Mouse (Mus musculus) neural tube, embryonic 15.5 days (tissue): ENCODE data around the gene Cerk. TPM values are rescaled to one million over a fixed set of nuclear protein-coding genes. Genes with fewer than 3 reads are reported as not detected.

ENCODE experiments used
- ATAC-seq: fragments of 200-750 bp; cut with Nextera tagmentation; 2 replicates; pipeline ENCODE4 v1.8.0; 2017; ENCODE audit warnings: mild to moderate bottlenecking, moderate TSS enrichment, moderate library complexity; ENCODE audit not compliant: low FRiP score
- H3K27ac ChIP-seq: fragments of 300-500 bp; sonication (generic); replicated peaks from 2 replicates; pipeline ENCODE4 v1.5.1; 2015; ENCODE audit warnings: mild to moderate bottlenecking, inconsistent platforms
- H3K27me3 ChIP-seq: fragments of 300-500 bp; sonication (generic); replicated peaks from 2 replicates; pipeline ENCODE4 v1.6.1; 2015; ENCODE audit warnings: inconsistent platforms
- H3K36me3 ChIP-seq: fragments of 300-500 bp; sonication (generic); 2 replicates; pipeline ENCODE4 v1.6.1; 2015; ENCODE audit warnings: inconsistent platforms
- H3K4me1 ChIP-seq: fragments of 300-500 bp; sonication (generic); 2 replicates; pipeline ENCODE4 v1.6.1; 2015; ENCODE audit warnings: inconsistent platforms
- H3K4me2 ChIP-seq: fragments of 300-500 bp; sonication (generic); 2 replicates; pipeline ENCODE4 v1.6.1; 2015; ENCODE audit warnings: inconsistent platforms, mild to moderate bottlenecking, moderate library complexity
- H3K4me3 ChIP-seq: fragments of 300-500 bp; sonication (generic); replicated peaks from 2 replicates; pipeline ENCODE4 v1.5.1; 2015; ENCODE audit warnings: mild to moderate bottlenecking, inconsistent platforms
- H3K9ac ChIP-seq: fragments of 300-500 bp; sonication (generic); replicated peaks from 2 replicates; pipeline ENCODE4 v1.6.1; 2015; ENCODE audit warnings: mild to moderate bottlenecking, inconsistent platforms
- H3K9me3 ChIP-seq: fragments of 300-500 bp; sonication (generic); replicated peaks from 2 replicates; pipeline ENCODE4 v1.6.1; 2016; ENCODE audit warnings: inconsistent platforms
- WGBS: fragments of 180-500 bp; shearing (Covaris S2); methylation state at CpG from one replicate; pipeline ENCODE4 v1.1.7; 2015; ENCODE audit warnings: mixed read lengths; 5-methylcytosine and 5-hydroxymethylcytosine counted together
- polyA plus RNA-seq: library from polyadenylated mRNA; unstranded; fragments of >200 nt; fragmentation: Nextera tagmentation; extraction: Ambion mirVana; gene quantifications from 2 replicates; pipeline ENCODE4 v1.2.1, GENCODE M21; 2015

Cerk gene
- polyA plus RNA-seq: 26.4 and 27.5 TPM in 2 replicates

- Histone ChIP-seq H3K27me3 (no peaks in the 10 kb centered on the region), H3K27ac (peak within 1 kb of the TSS; percentile 94), H3K36me3 (no peaks in the 10 kb centered on the region), H3K4me3 (peak within 1 kb of the TSS; percentile 67), H3K9ac (peak within 1 kb of the TSS; percentile 90), H3K4me2 (peak within 1 kb of the TSS; percentile 89), H3K9me3 (no peaks in the 10 kb centered on the region), H3K4me1 (peaks cover 56% of the 10 kb centered on the region)
- WGBS: 3% methylated on average over 42 of the region's 43 CpGs
- ATAC-seq: peak; percentile 82
Measured at GRCm38 (mm10) chr15:86185689-86186569, at the start of gene Cerk. Gene Cerk, minus strand, starts transcription at chr15:86186141.

DNA sequence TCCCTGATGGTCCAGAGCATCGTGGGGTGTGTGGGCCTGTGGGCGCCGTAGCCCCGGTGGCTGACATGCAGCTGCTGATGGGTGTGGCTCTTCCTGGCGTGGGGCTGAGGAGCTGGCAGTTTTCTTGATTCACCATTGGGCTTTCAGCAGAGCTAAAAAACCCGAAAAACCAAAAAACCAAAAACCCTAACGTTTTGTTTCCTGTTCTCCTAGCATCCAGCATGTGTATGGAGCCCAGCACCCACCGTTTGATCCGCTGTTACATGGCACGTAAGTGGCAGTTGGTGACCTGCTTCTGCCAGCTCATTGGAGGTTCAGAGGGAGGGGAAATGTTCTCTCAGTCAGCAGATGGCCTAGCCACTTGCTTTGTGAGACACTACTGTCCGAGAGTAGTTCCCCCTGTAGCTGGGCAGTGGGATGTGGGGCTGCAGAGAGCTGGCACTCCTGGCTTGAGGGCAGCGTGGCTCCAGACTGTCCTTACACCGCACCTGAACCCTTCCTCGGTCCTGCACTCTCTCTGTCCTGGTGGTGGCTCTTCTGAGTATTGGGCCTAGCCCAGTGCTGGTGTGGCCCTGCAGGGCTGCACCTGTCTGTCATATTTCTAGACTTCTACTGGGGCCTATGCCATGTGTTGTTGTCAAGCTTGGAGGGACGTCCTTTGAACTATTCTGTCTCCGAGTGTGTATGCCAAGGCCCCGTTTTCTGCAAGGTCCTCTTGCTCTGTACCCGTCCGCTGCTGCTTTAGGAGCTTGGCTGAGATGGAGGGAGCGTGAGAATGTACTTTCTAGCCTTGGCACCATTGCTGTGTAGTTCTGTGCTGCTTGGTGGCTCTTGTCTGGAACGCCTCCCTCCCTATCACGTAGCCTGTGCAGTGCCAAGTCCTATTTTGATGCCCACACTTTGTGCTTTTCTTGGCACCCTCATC is 48.8 kb upstream of the Cerk start:
- peaks cover 11% of the 10 kb centered on the region; the same call in 1 of the 2 replicates for H3K4me1 ChIP-seq
- 89% methylated on average over 22 of the region's 22 CpGs for WGBS
- no peak overlapping the region for H3K4me2 ChIP-seq
- ATAC-seq: no peak
- peaks cover 8% of the 10 kb centered on the region; the same call in 1 of the 2 replicates for H3K36me3 ChIP-seq
- H3K27me3 ChIP-seq: no peaks in the 10 kb centered on the region
- no peak overlapping the region for H3K27ac ChIP-seq
- H3K9ac ChIP-seq: no peak overlapping the region
- no peaks in the 10 kb centered on the region for H3K9me3 ChIP-seq
- no peak overlapping the region for H3K4me3 ChIP-seq

GRCm38 (mm10) chr15:86234001-86234400 is 48.1 kb upstream of the Cerk start:
- no peak overlapping the region for H3K9ac ChIP-seq
- peaks cover 8% of the 10 kb centered on the region; the same call in 1 of the 2 replicates for H3K36me3 ChIP-seq
- WGBS: 86% methylated on average over 5 of the region's 5 CpGs
- ATAC-seq: no peak
- H3K27ac ChIP-seq: no peak overlapping the region
- H3K4me3 ChIP-seq: no peak overlapping the region
- H3K27me3 ChIP-seq: no peaks in the 10 kb centered on the region
- no peak overlapping the region for H3K4me2 ChIP-seq
- no peaks in the 10 kb centered on the region for H3K9me3 ChIP-seq
- peaks cover 11% of the 10 kb centered on the region; the same call in 1 of the 2 replicates for H3K4me1 ChIP-seq

- H3K9ac ChIP-seq: no peak overlapping the region
- no peak overlapping the region for H3K4me2 ChIP-seq
- no peaks in the 10 kb centered on the region for H3K9me3 ChIP-seq
- H3K27me3 ChIP-seq: no peaks in the 10 kb centered on the region
- H3K4me3 ChIP-seq: no peak overlapping the region
- H3K27ac ChIP-seq: no peak overlapping the region
- H3K36me3 ChIP-seq: peaks cover 8% of the 10 kb centered on the region; the same call in 1 of the 2 replicates
- H3K4me1 ChIP-seq: peaks cover 11% of the 10 kb centered on the region; the same call in 1 of the 2 replicates
- no peak for ATAC-seq
- 48% methylated on average over 7 of the region's 7 CpGs for WGBS
Measured at GRCm38 (mm10) chr15:86231831-86232512, 46.0 kb upstream of the Cerk start.

- H3K27me3 ChIP-seq: no peaks in the 10 kb centered on the region
- H3K4me3 ChIP-seq: no peak overlapping the region
- no peak overlapping the region for H3K27ac ChIP-seq
- H3K36me3 ChIP-seq: peaks cover 8% of the 10 kb centered on the region; the same call in 1 of the 2 replicates
- no peak overlapping the region for H3K4me2 ChIP-seq
- H3K9ac ChIP-seq: no peak overlapping the region
- no peak for ATAC-seq
- peaks cover 11% of the 10 kb centered on the region; the same call in 1 of the 2 replicates for H3K4me1 ChIP-seq
- WGBS: 94% methylated on average over 1 of the region's 1 CpGs
- H3K9me3 ChIP-seq: no peaks in the 10 kb centered on the region
Measured at GRCm38 (mm10) chr15:86231170-86231569, 45.2 kb upstream of the Cerk start.

- ATAC-seq: no peak
- Histone ChIP-seq H3K9ac (no peak overlapping the region), H3K36me3 (no peaks in the 10 kb centered on the region), H3K4me2 (no peak overlapping the region), H3K9me3 (no peaks in the 10 kb centered on the region), H3K27ac (no peak overlapping the region), H3K4me3 (no peak overlapping the region), H3K4me1 (peaks cover 11% of the 10 kb centered on the region; the same call in 1 of the 2 replicates), H3K27me3 (no peaks in the 10 kb centered on the region)
- 83% methylated on average over 11 of the region's 11 CpGs for WGBS
Measured at GRCm38 (mm10) chr15:86229623-86230022, 43.7 kb upstream of the Cerk start.

DNA sequence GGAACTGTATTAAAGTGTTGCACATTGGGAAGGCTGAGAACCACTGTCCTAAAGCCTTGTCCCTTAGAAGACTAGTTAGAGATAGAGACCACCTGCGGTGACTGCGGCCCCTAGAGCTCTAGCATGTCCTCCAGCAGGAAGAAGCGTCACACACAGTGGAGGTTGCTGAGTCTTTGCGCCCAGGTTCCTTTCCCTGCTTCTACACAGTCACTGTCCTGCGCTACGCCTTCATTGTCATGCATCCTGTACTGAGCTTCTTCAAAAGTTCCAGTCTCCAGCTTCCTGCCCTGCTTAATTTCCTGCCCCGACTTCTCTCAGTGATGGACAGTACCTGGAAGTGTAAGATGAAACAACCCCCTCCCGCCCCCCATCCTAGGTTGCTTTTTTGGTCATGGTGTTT is 43.1 kb upstream of the Cerk start:
- H3K4me3 ChIP-seq: no peak overlapping the region
- no peak overlapping the region for H3K9ac ChIP-seq
- no peaks in the 10 kb centered on the region for H3K9me3 ChIP-seq
- H3K4me2 ChIP-seq: no peak overlapping the region
- H3K36me3 ChIP-seq: no peaks in the 10 kb centered on the region
- H3K27ac ChIP-seq: no peak overlapping the region
- H3K27me3 ChIP-seq: no peaks in the 10 kb centered on the region
- peaks cover 11% of the 10 kb centered on the region; the same call in 1 of the 2 replicates for H3K4me1 ChIP-seq
- 89% methylated on average over 8 of the region's 8 CpGs for WGBS
- ATAC-seq: no peak; the same call in 1 of the 2 replicates

GRCm38 (mm10) chr15:86228186-86228585 is 42.2 kb upstream of the Cerk start:
- no peak for ATAC-seq
- Histone ChIP-seq H3K27me3 (no peaks in the 10 kb centered on the region), H3K9ac (no peak overlapping the region), H3K27ac (no peak overlapping the region), H3K4me1 (peaks cover 11% of the 10 kb centered on the region; the same call in 1 of the 2 replicates), H3K4me3 (no peak overlapping the region), H3K4me2 (no peak overlapping the region), H3K36me3 (no peaks in the 10 kb centered on the region), H3K9me3 (no peaks in the 10 kb centered on the region)
- WGBS: 32% methylated on average over 3 of the region's 3 CpGs

DNA sequence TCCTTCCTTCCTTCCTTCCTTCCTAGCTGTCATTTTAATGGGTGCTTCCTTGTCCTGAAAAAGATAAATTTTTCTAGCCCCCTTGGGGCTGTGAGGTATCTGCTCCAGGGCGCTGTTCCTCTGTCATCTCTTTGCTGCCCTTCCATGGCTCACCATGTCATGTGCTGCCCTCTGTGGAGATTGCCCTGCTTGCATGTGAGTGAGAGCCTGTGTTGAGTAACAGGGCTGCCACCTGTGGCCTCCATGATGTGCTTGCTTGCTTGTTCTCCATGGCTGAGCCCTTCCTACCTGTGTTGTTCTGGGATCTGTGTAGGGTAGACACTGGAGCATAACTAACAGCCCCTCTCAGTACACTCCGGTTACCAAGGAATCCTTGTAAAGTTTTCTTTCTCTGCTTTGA is 41.0 kb upstream of the Cerk start:
- Histone ChIP-seq H3K4me3 (no peak overlapping the region), H3K9me3 (no peaks in the 10 kb centered on the region), H3K4me2 (no peak overlapping the region), H3K9ac (no peak overlapping the region), H3K36me3 (no peaks in the 10 kb centered on the region), H3K4me1 (peaks cover 7% of the 10 kb centered on the region; the same call in 1 of the 2 replicates), H3K27ac (no peak overlapping the region), H3K27me3 (no peaks in the 10 kb centered on the region)
- no peak for ATAC-seq
- WGBS: 83% methylated on average over 2 of the region's 2 CpGs

DNA sequence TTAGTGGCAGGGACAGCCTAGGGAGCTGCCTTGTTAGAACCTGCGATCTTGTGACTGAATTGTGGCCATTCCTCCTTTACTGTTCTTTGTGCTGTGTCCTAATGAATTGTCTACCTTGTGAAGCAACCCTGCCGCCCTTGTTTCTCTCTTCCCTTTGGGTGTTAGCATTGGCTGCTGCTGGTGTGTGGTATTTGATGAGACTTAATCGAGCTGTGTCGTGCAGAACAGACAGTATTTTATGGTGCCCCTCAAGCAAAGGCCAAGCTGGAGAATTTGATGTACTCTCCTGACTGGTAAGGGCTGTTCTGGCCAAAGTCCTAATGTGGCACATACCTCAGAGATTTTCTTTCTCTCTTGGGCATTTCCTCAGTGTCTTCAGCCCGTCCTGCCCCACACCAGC is 40.3 kb upstream of the Cerk start:
- H3K4me1 ChIP-seq: no peaks in the 10 kb centered on the region
- no peak overlapping the region for H3K4me2 ChIP-seq
- 78% methylated on average over 5 of the region's 5 CpGs for WGBS
- H3K27ac ChIP-seq: no peak overlapping the region
- H3K9me3 ChIP-seq: no peaks in the 10 kb centered on the region
- no peaks in the 10 kb centered on the region for H3K27me3 ChIP-seq
- no peak overlapping the region for H3K9ac ChIP-seq
- H3K4me3 ChIP-seq: no peak overlapping the region
- H3K36me3 ChIP-seq: no peaks in the 10 kb centered on the region
- no peak for ATAC-seq

DNA sequence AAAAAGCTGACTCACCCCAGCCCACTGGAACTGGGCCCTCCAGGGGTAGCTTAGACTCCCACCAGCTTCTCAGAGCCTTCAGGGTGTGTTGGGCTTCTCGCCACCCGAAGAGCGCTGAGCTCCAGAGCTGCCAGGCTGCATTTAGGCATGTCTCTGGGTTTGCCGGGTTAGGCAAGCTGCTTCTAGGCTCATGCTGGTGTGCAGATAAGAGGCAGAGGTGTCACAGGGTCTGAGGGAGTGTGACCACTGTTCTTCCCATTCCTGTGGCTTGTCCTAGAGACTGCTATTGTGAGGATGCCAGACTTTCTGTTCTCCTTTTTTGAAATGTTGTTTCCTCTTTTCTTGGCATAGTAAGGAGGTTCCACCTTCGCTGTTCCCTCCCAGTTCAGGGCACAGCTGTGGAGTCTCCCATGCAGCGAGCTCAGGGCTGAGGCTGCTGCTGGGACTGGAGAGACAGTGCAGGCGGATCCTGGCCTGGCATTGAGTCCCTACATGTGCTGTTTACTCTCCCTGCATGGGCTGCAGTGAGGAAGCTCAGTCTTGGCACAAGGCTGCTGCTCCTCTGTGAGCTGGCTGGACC is 39.1 kb upstream of the Cerk start:
- Histone ChIP-seq H3K9me3 (no peaks in the 10 kb centered on the region), H3K9ac (no peak overlapping the region; the same call in 1 of the 2 replicates), H3K4me1 (no peaks in the 10 kb centered on the region), H3K27me3 (no peaks in the 10 kb centered on the region), H3K4me3 (no peak overlapping the region), H3K36me3 (no peaks in the 10 kb centered on the region), H3K4me2 (no peak overlapping the region), H3K27ac (no peak overlapping the region)
- ATAC-seq: no peak
- 90% methylated on average over 7 of the region's 7 CpGs for WGBS
